Mouse (Mus musculus): ENCODE data around the gene Il11ra1.

GRCm38 (mm10) chr4:41679291-41679690 lies 20.5 kb upstream of the Il11ra1 start:
- TF ChIP-seq GATA1 (IDR thresholded peaks at IDR 0.05; ENCODE audit: borderline replicate concordance, low read length), result no peak
- TF ChIP-seq FLI1 (IDR thresholded peaks at IDR 0.05; ENCODE audit: low read length), result no peak
